Mouse (Mus musculus) naive thymus-derived CD4-positive, alpha-beta T cell, adult 2 months (primary cell): ENCODE data around the gene Pdx1.
A peak's percentile ranks its signal among the peaks of the same experiment; 100 is the strongest.

Experiments
- DNase-seq: peaks from one replicate; pipeline ENCODE4 v3.0.0-alpha.2; 2011; ENCODE audit warnings: low read depth

The Pdx1 gene

GRCm38 (mm10) chr5:147309786-147310185 lies 40.0 kb downstream of the Pdx1 start:
- DNase-seq, result no peak

GRCm38 (mm10) chr5:147312830-147313685 lies 43.3 kb downstream of the Pdx1 start:
- no peak for DNase-seq

GRCm38 (mm10) chr5:147314646-147315431 lies 45.1 kb downstream of the Pdx1 start:
- peak; percentile 40 for DNase-seq

- DNase-seq, result no peak
Observed at GRCm38 (mm10) chr5:147315432-147316075, 45.8 kb downstream of the Pdx1 start.

- no peak for DNase-seq
Observed at GRCm38 (mm10) chr5:147317321-147317720, 47.6 kb downstream of the Pdx1 start.

- DNase-seq, result peak; percentile 49
Observed at GRCm38 (mm10) chr5:147317991-147318390, 48.2 kb downstream of the Pdx1 start.

GRCm38 (mm10) chr5:147319653-147320052 lies 49.9 kb downstream of the Pdx1 start:
- DNase-seq, result peak; percentile 85

GRCm38 (mm10) chr5:147322183-147322582 lies 52.4 kb downstream of the Pdx1 start, which contains the start of gene Urad:
Urad (minus strand) TSS chr5:147322440.
- no peak for DNase-seq

- peak; percentile 94 for DNase-seq
Observed at GRCm38 (mm10) chr5:147323237-147323917, 53.6 kb downstream of the Pdx1 start.
